9 mouse cellular contexts compared by ENCODE assay signal in genomic region chr13:24297252-24297651, GRCm38 (mm10). TPM values are rescaled to one million over a fixed set of nuclear protein-coding genes. Genes with fewer than 3 reads are reported as not detected.
DNase-seq lines count a peak whose midpoint lies in the region; ATAC-seq and TF ChIP-seq lines count a peak whose summit lies in the region.
"Had no signal": no experiment of that assay in that cellular context is flagged by ENCODE, and none has a peak within 500 bp of the region (broad histone marks: within the 10 kb centered on the region; RNA-seq: fewer than 3 reads in every experiment).

No protein-coding gene starts in this region.

- 10% methylated on average over 4 of the region's 4 CpGs for WGBS in heart, embryonic 12.5 days
- WGBS in thymus, adult 2 months, result 16% methylated on average over 4 of the region's 4 CpGs
- 15% methylated on average over 4 of the region's 4 CpGs for WGBS in cerebellum, adult 2 months

- DNase-seq in heart, adult 8-10 months (ENCODE audit: low spot score), result peak; percentile 26
- DNase-seq in thymus, adult 2 months, result peak; percentile 40
- no peak for DNase-seq in thymus, adult 18-20 months
- peak; percentile 37 to 59 for DNase-seq in cerebellum, adult 2 months
- DNase-seq in thymus, postnatal 0 days (ENCODE audit: low spot score), result peak; percentile 64

- H3K27ac ChIP-seq in heart, embryonic 12.5 days (ENCODE audit: poor library complexity, severe bottlenecking), result no peak overlapping the region
- H3K27ac ChIP-seq in thymus, adult 2 months (ENCODE audit: control insufficient read depth, insufficient read depth, low read length), result no peak overlapping the region
- no peak overlapping the region for H3K27ac ChIP-seq in cerebellum, adult 2 months (ENCODE audit: insufficient read depth, low read length)
- H3K27ac ChIP-seq: embryonic facial prominence, embryonic 13.5 days had no signal

- TF ChIP-seq CTCF in thymus, adult 2 months (IDR thresholded peaks at IDR 0.05; ENCODE audit: borderline replicate concordance, control insufficient read depth, extremely low read depth, insufficient read depth, low read length, poor library complexity), result no peak
- TF ChIP-seq CTCF in cerebellum, adult 2 months (IDR thresholded peaks at IDR 0.05; ENCODE audit: borderline replicate concordance, insufficient read depth, low read depth, low read length), result peak; percentile 80

- no peak for ATAC-seq in heart, embryonic 12.5 days (ENCODE audit: insufficient number of reproducible peaks, low FRiP score)
- ATAC-seq in granulocyte monocyte progenitor cell, adult 5-6 weeks (replicated peaks; ENCODE audit: poor library complexity, severe bottlenecking), result peak; percentile 65; the same call in 1 of the 2 replicates
- peak; percentile 57; the same call in 1 of the 2 replicates for ATAC-seq in megakaryocyte, adult 5-6 weeks (ENCODE audit: poor library complexity, severe bottlenecking)

- TF ChIP-seq POLR2A in thymus, adult 2 months (IDR thresholded peaks at IDR 0.05; ENCODE audit: control insufficient read depth, extremely low read depth, insufficient read depth, low read length, poor library complexity), result no peak
- no peak for TF ChIP-seq POLR2A in cerebellum, adult 2 months (IDR thresholded peaks at IDR 0.05; ENCODE audit: borderline replicate concordance, insufficient read depth, low read length)

- H3K4me2 ChIP-seq in heart, embryonic 12.5 days, result no peak overlapping the region
- H3K4me2 ChIP-seq: embryonic facial prominence, embryonic 13.5 days had no signal

- H3K4me1 ChIP-seq in heart, embryonic 12.5 days (replicated peaks), result no peaks in the 10 kb centered on the region
- H3K4me1 ChIP-seq in thymus, adult 2 months (replicated peaks; ENCODE audit: control insufficient read depth, insufficient read depth, low read length), result 0 out of 2 replicates have a peak, but pooled peaks cover 2% of the 10 kb centered on the region
- H3K4me1 ChIP-seq in cerebellum, adult 2 months (ENCODE audit: control insufficient read depth, insufficient read depth, low read length), result no peaks in the 10 kb centered on the region
- H3K4me1 ChIP-seq: embryonic facial prominence, embryonic 13.5 days had no signal

- H3K27me3 ChIP-seq in heart, embryonic 12.5 days (replicated peaks), result peaks cover 27% of the 10 kb centered on the region; the same call in 1 of the 2 replicates
- H3K27me3 ChIP-seq in thymus, adult 2 months (ENCODE audit: control insufficient read depth, insufficient read depth, low read length), result no peaks in the 10 kb centered on the region
- H3K27me3 ChIP-seq in cerebellum, adult 2 months (ENCODE audit: control insufficient read depth, insufficient read depth, low read length), result no peaks in the 10 kb centered on the region
- H3K27me3 ChIP-seq: embryonic facial prominence, embryonic 13.5 days had no signal

- H3K9me3 ChIP-seq in heart, embryonic 12.5 days (replicated peaks), result no peaks in the 10 kb centered on the region
- H3K9me3 ChIP-seq: embryonic facial prominence, embryonic 13.5 days had no signal

- H3K4me3 ChIP-seq in heart, embryonic 12.5 days, result no peak overlapping the region
- H3K4me3 ChIP-seq in thymus, adult 2 months (ENCODE audit: control insufficient read depth, insufficient read depth, low read length), result no peak overlapping the region
- H3K4me3 ChIP-seq in cerebellum, adult 2 months (replicated peaks; ENCODE audit: insufficient read depth, low read depth, low read length), result no peak overlapping the region
- H3K4me3 ChIP-seq: embryonic facial prominence, embryonic 13.5 days had no signal

- H3K9ac ChIP-seq in heart, embryonic 12.5 days, result no peak overlapping the region
- H3K9ac ChIP-seq: embryonic facial prominence, embryonic 13.5 days had no signal

- H3K36me3 ChIP-seq in heart, embryonic 12.5 days, result no peaks in the 10 kb centered on the region
- H3K36me3 ChIP-seq in thymus, adult 2 months (ENCODE audit: control insufficient read depth, insufficient read depth, low read length), result no peaks in the 10 kb centered on the region
- H3K36me3 ChIP-seq: embryonic facial prominence, embryonic 13.5 days had no signal

RNA-seq across cellular contexts. Expression of gene Carmil1, which starts 16.7 kb away (rescaled TPM):
- 1 to 10 TPM; 5.1 to 9.4 (median 7.1) TPM for total RNA-seq in heart, adult 8-10 months (2022)
- 12.0 and 12.4 TPM in 2 replicates for polyA plus RNA-seq in heart, embryonic 12.5 days (2016; fragmentation: Nextera tagmentation; extraction: Ambion mirVana)
- polyA plus RNA-seq in thymus, adult 2 months (2012; rRNA removed), result 2.1 TPM in 2 replicates
- 23.7 and 24.8 TPM in 2 replicates for polyA plus RNA-seq in cerebellum, adult 2 months (2012; rRNA removed)
- 3.6 and 4.5 TPM in 2 replicates for total RNA-seq in granulocyte monocyte progenitor cell, adult 5-6 weeks (2014; fragmentation: Nextera tagmentation)
- total RNA-seq in granulocyte monocyte progenitor cell, adult 5-6 weeks (2017), result 1.5 and 11.0 TPM in 2 replicates
- 7.2 and 9.6 TPM in 2 replicates for total RNA-seq in megakaryocyte, adult 5-6 weeks (2015)
- 11.7 and 16.9 TPM in 2 replicates for total RNA-seq in megakaryocyte, adult 5-6 weeks (2017)
- 7.7 and 8.3 TPM in 2 replicates for polyA plus RNA-seq in thymus, postnatal 0 days (2015; fragmentation: Nextera tagmentation; extraction: Ambion mirVana)

RNA-seq across cellular contexts. Expression of gene Cmah, which starts 30.0 kb away (rescaled TPM):
- 1 to 10 TPM; 2.6 to 4.1 (median 3.3) TPM for total RNA-seq in heart, adult 8-10 months (2022)
- 0.24 and 0.28 TPM in 2 replicates for polyA plus RNA-seq in heart, embryonic 12.5 days (2016; fragmentation: Nextera tagmentation; extraction: Ambion mirVana)
- 14.7 and 15.0 TPM in 2 replicates for polyA plus RNA-seq in thymus, adult 2 months (2012; rRNA removed)
- 0.05 and 0.10 TPM in 2 replicates for polyA plus RNA-seq in cerebellum, adult 2 months (2012; rRNA removed)
- 0.95 TPM in 1 of 2 replicates, not detected in the other for total RNA-seq in granulocyte monocyte progenitor cell, adult 5-6 weeks (2014; fragmentation: Nextera tagmentation)
- 0.17 and 1.5 TPM in 2 replicates for total RNA-seq in granulocyte monocyte progenitor cell, adult 5-6 weeks (2017)
- 5.8 TPM in 2 replicates for total RNA-seq in megakaryocyte, adult 5-6 weeks (2015)
- total RNA-seq in megakaryocyte, adult 5-6 weeks (2017), result 2.7 and 6.5 TPM in 2 replicates
- 18.5 and 32.8 TPM in 2 replicates for polyA plus RNA-seq in thymus, postnatal 0 days (2015; fragmentation: Nextera tagmentation; extraction: Ambion mirVana)

Comparison
In these comparisons a context has a peak if more than half of its experiments do, and no peak if none do; other contexts are left out.
1. DNase-seq: peak in heart, adult 8-10 months (single experiment), thymus, adult 2 months (single experiment), cerebellum, adult 2 months (2 of 2) and thymus, postnatal 0 days (single experiment); none in thymus, adult 18-20 months (0 of 2).
2. RNA of gene Cmah, which starts 30.0 kb away (polyA plus RNA-seq): 18.5 to 32.8 TPM in thymus, postnatal 0 days and 14.7 to 15.0 TPM in thymus, adult 2 months; 0.24 to 0.28 TPM in heart, embryonic 12.5 days and 0.05 to 0.10 TPM in cerebellum, adult 2 months; every median in the first group is over 10 times any median in the second.